Mouse (Mus musculus): ENCODE results near the gene Gm13090. TPM values are rescaled to one million over a fixed set of nuclear protein-coding genes. Genes with fewer than 3 reads are reported as not detected.

Gene Gm13090
- polyA plus RNA-seq, 1 experiment from 2014 or later: not detected

GRCm38 (mm10) chr4:151114574-151114973 is 25.2 kb downstream of the Gm13090 start:
- H3K4me2 ChIP-seq (replicated peaks; ENCODE audit: low read depth): no peak overlapping the region
- H3K9me3 ChIP-seq (ENCODE audit: control insufficient read depth): no peaks in the 10 kb centered on the region
- no peak for TF ChIP-seq CTCF (IDR thresholded peaks at IDR 0.05; ENCODE audit: low read depth)
- H3K36me3 ChIP-seq (ENCODE audit: control insufficient read depth, insufficient read depth): no peaks in the 10 kb centered on the region
- H3K9ac ChIP-seq (ENCODE audit: low read depth, low read length): no peak overlapping the region
- no peak overlapping the region for H3K27ac ChIP-seq (ENCODE audit: low read depth, low read length)
- ATAC-seq: no peak
- no peak overlapping the region for H3K4me3 ChIP-seq (ENCODE audit: low read depth, low read length)
- H3K27me3 ChIP-seq (replicated peaks; ENCODE audit: control insufficient read depth, insufficient read depth, low read length): peaks cover 18% of the 10 kb centered on the region
- no peaks in the 10 kb centered on the region for H3K4me1 ChIP-seq (replicated peaks; ENCODE audit: control insufficient read depth, insufficient read depth, low read length)
- 88% methylated on average over 7 of the region's 7 CpGs for WGBS

GRCm38 (mm10) chr4:151118883-151119282 is 29.5 kb downstream of the Gm13090 start:
- no peak overlapping the region for H3K4me2 ChIP-seq (replicated peaks; ENCODE audit: low read depth)
- H3K4me3 ChIP-seq (ENCODE audit: low read depth, low read length): no peak overlapping the region
- no peaks in the 10 kb centered on the region for H3K36me3 ChIP-seq (ENCODE audit: control insufficient read depth, insufficient read depth)
- no peaks in the 10 kb centered on the region for H3K4me1 ChIP-seq (replicated peaks; ENCODE audit: control insufficient read depth, insufficient read depth, low read length)
- ATAC-seq: no peak
- no peak overlapping the region for H3K27ac ChIP-seq (ENCODE audit: low read depth, low read length)
- 82% methylated on average over 3 of the region's 3 CpGs for WGBS
- no peaks in the 10 kb centered on the region for H3K9me3 ChIP-seq (ENCODE audit: control insufficient read depth)
- H3K27me3 ChIP-seq (replicated peaks; ENCODE audit: control insufficient read depth, insufficient read depth, low read length): no peaks in the 10 kb centered on the region
- no peak overlapping the region for H3K9ac ChIP-seq (ENCODE audit: low read depth, low read length)
- no peak for TF ChIP-seq CTCF (IDR thresholded peaks at IDR 0.05; ENCODE audit: low read depth)

DNA sequence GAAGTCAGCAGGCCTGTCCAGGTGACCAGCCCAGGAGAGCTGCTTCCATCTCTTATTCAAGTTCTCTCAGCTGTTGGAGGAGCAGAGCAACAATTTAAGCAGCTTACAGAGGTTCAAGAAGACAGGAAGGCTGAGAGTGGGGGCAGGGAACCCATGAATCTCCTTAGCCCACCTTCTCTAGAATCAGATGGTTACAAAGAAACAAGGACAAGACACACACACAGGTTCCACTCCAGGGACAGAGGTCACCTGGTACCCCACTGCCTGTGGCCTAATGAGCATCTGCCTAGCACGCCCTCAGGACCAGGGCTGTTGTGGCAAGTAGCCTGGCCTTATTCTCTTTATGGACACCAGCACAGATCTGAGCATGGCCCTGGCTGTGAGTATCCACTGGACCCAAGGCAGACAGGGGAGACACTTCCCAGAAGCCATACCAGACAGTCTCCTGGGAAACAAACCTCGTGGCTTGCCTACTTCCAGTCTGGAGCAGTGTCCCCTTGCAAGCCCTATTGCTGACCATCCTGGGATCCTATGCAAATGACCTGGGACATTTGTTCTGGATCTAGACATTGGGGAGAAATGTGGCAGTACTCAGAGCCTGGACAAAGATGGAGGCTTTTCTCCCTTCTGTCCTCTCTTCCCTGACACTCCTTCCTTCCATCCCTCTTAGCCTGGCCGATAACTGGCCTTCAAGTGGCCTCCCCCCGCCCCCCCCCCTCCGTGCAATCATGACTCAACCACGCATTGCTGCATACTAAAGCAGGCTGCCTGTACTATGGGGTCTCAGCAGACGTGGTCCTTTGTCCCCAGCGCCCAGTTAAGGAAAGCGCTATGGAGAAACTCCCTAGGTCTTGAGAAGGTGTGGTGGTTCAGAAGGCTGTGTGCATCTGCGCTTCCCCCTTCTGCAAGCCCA is 38.5 kb downstream of the Gm13090 start:
- Histone ChIP-seq H3K27me3 (replicated peaks; ENCODE audit: control insufficient read depth, insufficient read depth, low read length) (peaks cover 16% of the 10 kb centered on the region), H3K36me3 (ENCODE audit: control insufficient read depth, insufficient read depth) (no peaks in the 10 kb centered on the region), H3K9ac (ENCODE audit: low read depth, low read length) (0 out of 2 replicates have a peak overlapping the region, but pooled peaks have one; percentile 8), H3K4me2 (replicated peaks; ENCODE audit: low read depth) (peak overlapping the region; percentile 85), H3K4me3 (ENCODE audit: low read depth, low read length) (peak overlapping the region; percentile 47), H3K9me3 (ENCODE audit: control insufficient read depth) (no peaks in the 10 kb centered on the region), H3K27ac (ENCODE audit: low read depth, low read length) (no peak overlapping the region), H3K4me1 (replicated peaks; ENCODE audit: control insufficient read depth, insufficient read depth, low read length) (no peaks in the 10 kb centered on the region)
- TF ChIP-seq CTCF (IDR thresholded peaks at IDR 0.05; ENCODE audit: low read depth): no peak
- ATAC-seq: no peak
- WGBS: 13% methylated on average over 10 of the region's 10 CpGs

- Histone ChIP-seq H3K4me2 (replicated peaks; ENCODE audit: low read depth) (peak overlapping the region; percentile 85), H3K36me3 (ENCODE audit: control insufficient read depth, insufficient read depth) (no peaks in the 10 kb centered on the region), H3K27ac (ENCODE audit: low read depth, low read length) (no peak overlapping the region), H3K9ac (ENCODE audit: low read depth, low read length) (0 out of 2 replicates have a peak overlapping the region, but pooled peaks have one; percentile 8), H3K9me3 (ENCODE audit: control insufficient read depth) (no peaks in the 10 kb centered on the region), H3K27me3 (replicated peaks; ENCODE audit: control insufficient read depth, insufficient read depth, low read length) (peaks cover 16% of the 10 kb centered on the region), H3K4me1 (replicated peaks; ENCODE audit: control insufficient read depth, insufficient read depth, low read length) (no peaks in the 10 kb centered on the region), H3K4me3 (ENCODE audit: low read depth, low read length) (peak overlapping the region; percentile 47)
- WGBS: under 1% methylated on average over 69 of the region's 69 CpGs
- no peak for ATAC-seq
- peak; percentile 39 for TF ChIP-seq CTCF (IDR thresholded peaks at IDR 0.05; ENCODE audit: low read depth)
Measured at GRCm38 (mm10) chr4:151128641-151129541, 39.5 kb downstream of the Gm13090 start.

DNA sequence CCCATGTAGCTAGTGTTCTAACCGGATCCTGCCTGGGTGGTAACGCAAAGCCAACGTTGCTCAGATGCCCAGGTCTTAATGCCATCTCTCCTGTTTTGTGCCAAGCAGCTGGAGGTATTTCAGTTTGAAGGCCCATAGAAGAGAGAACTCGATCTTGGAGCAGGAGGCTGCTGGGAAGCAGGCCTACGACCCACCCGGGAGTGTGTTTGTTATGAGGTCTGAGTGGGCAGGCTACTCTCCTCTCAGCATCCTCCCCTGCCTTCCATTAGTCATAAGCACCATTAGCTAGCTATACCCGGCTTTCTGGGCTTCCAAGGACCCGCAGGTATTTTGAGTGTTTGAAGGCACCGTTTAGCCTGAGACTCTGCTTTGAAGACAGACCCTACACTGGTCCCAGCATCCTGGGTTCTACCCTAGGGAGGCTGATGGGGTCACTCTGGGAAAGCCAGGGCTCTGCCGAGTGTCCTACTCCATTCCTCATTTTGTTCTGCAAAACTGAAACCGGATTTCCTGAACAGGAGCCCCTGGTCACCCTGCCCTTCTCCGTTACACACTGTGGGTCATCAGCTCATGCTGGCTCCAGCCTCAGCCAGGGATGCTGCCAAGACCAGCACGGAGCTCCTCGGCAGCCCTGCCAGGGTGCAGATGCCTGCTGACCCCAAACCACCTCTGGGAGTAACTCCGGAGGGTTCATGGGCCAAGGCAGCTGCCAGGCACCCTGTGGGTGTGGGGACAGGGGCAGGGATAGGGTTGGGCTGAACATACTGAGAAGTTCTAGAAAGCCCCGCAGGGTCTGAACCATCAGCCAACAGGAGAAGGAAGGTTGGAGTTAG is 40.6 kb downstream of the Gm13090 start:
- Histone ChIP-seq H3K4me1 (replicated peaks; ENCODE audit: control insufficient read depth, insufficient read depth, low read length) (no peaks in the 10 kb centered on the region), H3K4me3 (ENCODE audit: low read depth, low read length) (no peak overlapping the region), H3K36me3 (ENCODE audit: control insufficient read depth, insufficient read depth) (no peaks in the 10 kb centered on the region), H3K27me3 (replicated peaks; ENCODE audit: control insufficient read depth, insufficient read depth, low read length) (peaks cover 16% of the 10 kb centered on the region), H3K9ac (ENCODE audit: low read depth, low read length) (no peak overlapping the region), H3K9me3 (ENCODE audit: control insufficient read depth) (no peaks in the 10 kb centered on the region), H3K27ac (ENCODE audit: low read depth, low read length) (no peak overlapping the region), H3K4me2 (replicated peaks; ENCODE audit: low read depth) (no peak overlapping the region)
- no peak for ATAC-seq
- 73% methylated on average over 16 of the region's 16 CpGs for WGBS
- no peak for TF ChIP-seq CTCF (IDR thresholded peaks at IDR 0.05; ENCODE audit: low read depth)

Measured in intestine, postnatal 0 days (tissue).